Comparison of ENCODE assay signal across 8 mouse cellular contexts in genomic region chr10:12817409-12817808, GRCm38 (mm10). TPM values are rescaled to one million over a fixed set of nuclear protein-coding genes. Genes with fewer than 3 reads are reported as not detected.
DNase-seq lines count a peak whose midpoint lies in the region; ATAC-seq and TF ChIP-seq lines count a peak whose summit lies in the region.

No protein-coding gene starts in this region.

- 73% methylated on average over 6 of the region's 6 CpGs for WGBS in kidney, adult 2 months
- 95% methylated on average over 6 of the region's 6 CpGs for WGBS in kidney, embryonic 14.5 days
- WGBS in forebrain, postnatal 0 days: 53% methylated on average over 6 of the region's 6 CpGs

- no peak for TF ChIP-seq POLR2A in kidney, adult 2 months (IDR thresholded peaks at IDR 0.05; ENCODE audit: low read depth, low read length)

- no peaks in the 10 kb centered on the region for H3K9me3 ChIP-seq in kidney, embryonic 14.5 days (ENCODE audit: control insufficient read depth, low read length)
- H3K9me3 ChIP-seq in forebrain, postnatal 0 days (ENCODE audit: low read length): no peaks in the 10 kb centered on the region

- no peak for ATAC-seq in kidney, embryonic 14.5 days (ENCODE audit: low FRiP score, low TSS enrichment)
- peak; percentile 25; the same call in 1 of the 2 replicates for ATAC-seq in forebrain, postnatal 0 days
- ATAC-seq in megakaryocyte, adult 5-6 weeks (ENCODE audit: poor library complexity, severe bottlenecking): no peak

- DNase-seq in kidney, adult 2 months: peak; percentile 96
- peak; percentile 86 for DNase-seq in adrenal gland, postnatal 25 days
- no peak for DNase-seq in forebrain, postnatal 0 days
- peak; percentile 92 for DNase-seq in kidney, postnatal 14 days
- DNase-seq in testis, postnatal 10 days (ENCODE audit: low spot score): peak; percentile 72
- DNase-seq in urinary bladder, adult 18-20 months (ENCODE audit: low spot score in 2 of 2): no peak

- no peak overlapping the region for H3K4me2 ChIP-seq in kidney, embryonic 14.5 days (replicated peaks; ENCODE audit: low read depth, low read length)
- no peak overlapping the region for H3K4me2 ChIP-seq in forebrain, postnatal 0 days (ENCODE audit: low read depth)

- H3K9ac ChIP-seq in kidney, embryonic 14.5 days (ENCODE audit: low read depth, low read length): no peak overlapping the region
- H3K9ac ChIP-seq in forebrain, postnatal 0 days: no peak overlapping the region

- H3K27ac ChIP-seq in kidney, adult 2 months (ENCODE audit: insufficient read depth, low read depth, low read length): no peak overlapping the region
- no peak overlapping the region for H3K27ac ChIP-seq in kidney, embryonic 14.5 days (ENCODE audit: low read depth, low read length)
- no peak overlapping the region for H3K27ac ChIP-seq in forebrain, postnatal 0 days (ENCODE audit: low read depth, low read length)

- H3K36me3 ChIP-seq in kidney, adult 2 months (ENCODE audit: control insufficient read depth, insufficient read depth, low read length): no peaks in the 10 kb centered on the region
- H3K36me3 ChIP-seq in kidney, embryonic 14.5 days (ENCODE audit: control insufficient read depth, insufficient read depth, low read length): no peaks in the 10 kb centered on the region
- no peaks in the 10 kb centered on the region for H3K36me3 ChIP-seq in forebrain, postnatal 0 days (ENCODE audit: insufficient read depth)

- TF ChIP-seq CTCF in kidney, adult 2 months (conservative IDR thresholded peaks at IDR 0.05; ENCODE audit: insufficient read depth, insufficient read length, low read depth, low read length): 0 out of 2 replicates have a peak, but pooled peaks have one; percentile 2
- no peak for TF ChIP-seq CTCF in forebrain, postnatal 0 days (IDR thresholded peaks at IDR 0.05; ENCODE audit: low read depth)

- no peak overlapping the region for H3K4me3 ChIP-seq in kidney, adult 2 months (ENCODE audit: insufficient read depth, low read depth, low read length)
- H3K4me3 ChIP-seq in kidney, embryonic 14.5 days (ENCODE audit: low read length): no peak overlapping the region
- no peak overlapping the region for H3K4me3 ChIP-seq in forebrain, postnatal 0 days (ENCODE audit: low read depth, low read length)

- no peaks in the 10 kb centered on the region for H3K27me3 ChIP-seq in kidney, adult 2 months (replicated peaks; ENCODE audit: control insufficient read depth, insufficient read depth, low read length)
- H3K27me3 ChIP-seq in kidney, embryonic 14.5 days (ENCODE audit: control insufficient read depth, insufficient read depth, low read length): no peaks in the 10 kb centered on the region
- no peaks in the 10 kb centered on the region for H3K27me3 ChIP-seq in forebrain, postnatal 0 days (ENCODE audit: insufficient read depth, low read length)

- H3K4me1 ChIP-seq in kidney, adult 2 months (ENCODE audit: control insufficient read depth, insufficient read depth, low read length): peaks cover 9% of the 10 kb centered on the region; the same call in 1 of the 2 replicates
- no peaks in the 10 kb centered on the region for H3K4me1 ChIP-seq in kidney, embryonic 14.5 days (ENCODE audit: control insufficient read depth, insufficient read depth, low read length)
- no peaks in the 10 kb centered on the region for H3K4me1 ChIP-seq in forebrain, postnatal 0 days (ENCODE audit: insufficient read depth)

RNA-seq across cellular contexts. Expression of gene Utrn, which starts 51.8 kb away (rescaled TPM):
- 20.8 and 21.1 TPM in 2 replicates for polyA plus RNA-seq in kidney, adult 2 months (2012; rRNA removed)
- 46.2 and 91.4 TPM in 2 replicates for polyA plus RNA-seq in kidney, embryonic 14.5 days (2014; fragmentation: Nextera tagmentation; extraction: Ambion mirVana)
- total RNA-seq in adrenal gland, postnatal 25 days (2021): 91.5 and 114 TPM in 2 replicates
- total RNA-seq in forebrain, postnatal 0 days (2014; rRNA removed): 23.9 and 26.8 TPM in 2 replicates
- polyA plus RNA-seq in forebrain, postnatal 0 days (2015; fragmentation: Nextera tagmentation; extraction: Ambion mirVana): 7.9 and 14.2 TPM in 2 replicates
- 50.0 and 52.5 TPM in 2 replicates for total RNA-seq in megakaryocyte, adult 5-6 weeks (2015)
- total RNA-seq in megakaryocyte, adult 5-6 weeks (2017): 36.1 and 42.4 TPM in 2 replicates

Comparison
In these comparisons a context has a peak if more than half of its experiments do, and no peak if none do; other contexts are left out.
1. DNase-seq: peak in kidney, adult 2 months (single experiment), adrenal gland, postnatal 25 days (single experiment), kidney, postnatal 14 days (single experiment) and testis, postnatal 10 days (single experiment); none in forebrain, postnatal 0 days (single experiment) and urinary bladder, adult 18-20 months (0 of 2).